Mouse (Mus musculus) heart, embryonic 11.5 days (tissue): ENCODE results near the gene Dusp16. TPM values are rescaled to one million over a fixed set of nuclear protein-coding genes. Genes with fewer than 3 reads are reported as not detected.

ENCODE experiments used
- ATAC-seq: fragments of 200-750 bp; cut with Nextera tagmentation; replicated peaks from 2 replicates; pipeline ENCODE4 v1.8.0; 2017; ENCODE audit warnings: moderate library complexity; ENCODE audit not compliant: insufficient number of reproducible peaks, low FRiP score, low TSS enrichment
- H3K27ac ChIP-seq: fragments of 300-500 bp; sonication (generic); 2 replicates; pipeline ENCODE4 v1.5.1; 2014; ENCODE audit warnings: mild to moderate bottlenecking, low read depth, low read length
- H3K27me3 ChIP-seq: fragments of 300-500 bp; sonication (generic); 2 replicates; pipeline ENCODE4 v1.6.1; 2014; ENCODE audit warnings: mild to moderate bottlenecking, low read length, mixed read lengths; ENCODE audit not compliant: control insufficient read depth, insufficient read depth
- H3K36me3 ChIP-seq: fragments of 300-500 bp; sonication (generic); 2 replicates; pipeline ENCODE4 v1.6.1; 2014; ENCODE audit warnings: mild to moderate bottlenecking, low read length, moderate library complexity, mixed read lengths; ENCODE audit not compliant: control insufficient read depth, insufficient read depth
- H3K4me1 ChIP-seq: fragments of 300-500 bp; sonication (generic); 2 replicates; pipeline ENCODE4 v1.6.1; 2014; ENCODE audit warnings: low read length; ENCODE audit not compliant: control insufficient read depth, insufficient read depth
- H3K4me2 ChIP-seq: fragments of 300-500 bp; sonication (generic); 2 replicates; pipeline ENCODE4 v1.6.1; 2014; ENCODE audit warnings: mild to moderate bottlenecking, moderate library complexity
- H3K4me3 ChIP-seq: fragments of 300-500 bp; sonication (generic); 2 replicates; pipeline ENCODE4 v1.5.1; 2014; ENCODE audit warnings: low read depth, low read length
- H3K9ac ChIP-seq: fragments of 300-500 bp; sonication (generic); 2 replicates; pipeline ENCODE4 v1.6.1; 2014; ENCODE audit warnings: mild to moderate bottlenecking, low read depth, low read length, moderate library complexity
- H3K9me3 ChIP-seq: fragments of 300-500 bp; sonication (generic); replicated peaks from 2 replicates; pipeline ENCODE4 v1.6.1; 2016; ENCODE audit warnings: low read length; ENCODE audit not compliant: control insufficient read depth
- WGBS: fragments of 180-500 bp; shearing (Covaris S2); extraction: QIAGEN DNeasy Blood & Tissue Kit; methylation state at CpG from one replicate; pipeline ENCODE4 v1.1.7; 2014; ENCODE audit not compliant: insufficient replicate concordance; 5-methylcytosine and 5-hydroxymethylcytosine counted together
- polyA plus RNA-seq: library from polyadenylated mRNA; unstranded; fragments of >200 nt; fragmentation: Nextera tagmentation; extraction: Ambion mirVana; gene quantifications from 2 replicates; pipeline ENCODE4 v1.2.1, GENCODE M21; 2014

Dusp16 gene
- polyA plus RNA-seq, 1 experiment from 2014 or later: 19.7 TPM

- no peak for ATAC-seq
- Histone ChIP-seq H3K4me1 (peaks cover 18% of the 10 kb centered on the region), H3K9me3 (no peaks in the 10 kb centered on the region), H3K27ac (no peak overlapping the region), H3K4me3 (no peak overlapping the region), H3K27me3 (no peaks in the 10 kb centered on the region), H3K4me2 (no peak overlapping the region), H3K9ac (no peak overlapping the region), H3K36me3 (peaks cover 16% of the 10 kb centered on the region; the same call in 1 of the 2 replicates)
- 78% methylated on average over 5 of the region's 5 CpGs for WGBS
These were observed 73.3 kb downstream of the Dusp16 start for GRCm38 (mm10) chr6:134719156-134719555.

- H3K36me3 ChIP-seq: peaks cover 15% of the 10 kb centered on the region; the same call in 1 of the 2 replicates
- no peak overlapping the region for H3K4me3 ChIP-seq
- no peak overlapping the region for H3K9ac ChIP-seq
- H3K27me3 ChIP-seq: no peaks in the 10 kb centered on the region
- H3K4me1 ChIP-seq: peaks cover 18% of the 10 kb centered on the region
- no peak for ATAC-seq
- 87% methylated on average over 11 of the region's 11 CpGs for WGBS
- no peaks in the 10 kb centered on the region for H3K9me3 ChIP-seq
- no peak overlapping the region for H3K27ac ChIP-seq
- H3K4me2 ChIP-seq: no peak overlapping the region
These were observed 73.8 kb downstream of the Dusp16 start for GRCm38 (mm10) chr6:134718668-134719065.

GRCm38 (mm10) chr6:134717886-134718667, 74.3 kb downstream of the Dusp16 start:
- no peaks in the 10 kb centered on the region for H3K9me3 ChIP-seq
- no peak overlapping the region for H3K27ac ChIP-seq
- no peaks in the 10 kb centered on the region for H3K27me3 ChIP-seq
- WGBS: 90% methylated on average over 20 of the region's 20 CpGs
- no peak for ATAC-seq
- no peak overlapping the region for H3K4me2 ChIP-seq
- H3K4me3 ChIP-seq: no peak overlapping the region
- peaks cover 18% of the 10 kb centered on the region for H3K4me1 ChIP-seq
- H3K36me3 ChIP-seq: peaks cover 14% of the 10 kb centered on the region; the same call in 1 of the 2 replicates
- H3K9ac ChIP-seq: no peak overlapping the region

DNA sequence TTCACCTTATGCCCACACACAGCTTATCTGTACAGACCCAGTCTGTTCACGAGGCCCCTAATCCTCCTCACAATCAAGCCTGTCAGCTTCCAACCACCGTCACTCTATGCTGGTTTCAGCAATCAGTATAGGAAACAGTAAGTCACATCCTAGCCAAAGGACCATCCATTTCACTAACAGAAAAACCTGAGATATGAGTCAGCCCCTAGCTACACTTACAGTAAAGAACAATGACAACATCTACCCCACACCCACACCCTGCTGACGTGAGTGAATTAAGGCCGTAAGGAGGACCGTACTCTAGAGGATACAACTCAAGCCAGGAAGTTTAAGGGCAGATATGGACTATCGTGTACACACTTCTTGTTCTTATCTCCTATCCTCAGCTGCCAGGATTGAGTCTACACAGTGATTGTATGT, 76.2 kb downstream of the Dusp16 start:
- no peak overlapping the region for H3K4me3 ChIP-seq
- peak; percentile 77 for ATAC-seq
- H3K27me3 ChIP-seq: no peaks in the 10 kb centered on the region
- no peaks in the 10 kb centered on the region for H3K9me3 ChIP-seq
- H3K4me2 ChIP-seq: no peak overlapping the region
- H3K36me3 ChIP-seq: 0 out of 2 replicates have a peak, but pooled peaks cover 8% of the 10 kb centered on the region
- no peak overlapping the region for H3K9ac ChIP-seq
- 16% methylated on average over 6 of the region's 6 CpGs for WGBS
- H3K4me1 ChIP-seq: peaks cover 24% of the 10 kb centered on the region
- no peak overlapping the region for H3K27ac ChIP-seq

DNA sequence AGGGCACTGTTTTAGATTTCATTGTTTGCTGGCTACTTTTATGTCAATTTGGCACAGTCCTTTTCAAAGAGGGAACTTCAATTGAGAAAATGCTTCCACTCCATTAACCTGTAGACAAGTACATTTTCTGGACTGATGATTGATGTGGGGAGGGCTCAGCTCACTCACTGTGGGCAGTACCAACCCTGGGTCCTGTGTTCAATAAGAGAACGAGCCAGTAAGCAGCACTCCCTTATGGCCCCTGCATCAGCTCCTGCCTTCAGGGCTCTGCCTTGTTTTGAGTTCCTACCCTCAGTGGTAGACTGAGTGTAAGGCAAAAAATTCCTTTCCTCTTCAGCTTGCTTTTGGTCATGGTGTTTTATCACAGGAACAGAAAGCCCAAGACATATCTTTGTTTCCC, 78.5 kb downstream of the Dusp16 start:
- H3K9ac ChIP-seq: no peak overlapping the region
- no peaks in the 10 kb centered on the region for H3K27me3 ChIP-seq
- H3K9me3 ChIP-seq: no peaks in the 10 kb centered on the region
- H3K27ac ChIP-seq: no peak overlapping the region
- 0 out of 2 replicates have a peak, but pooled peaks cover 6% of the 10 kb centered on the region for H3K36me3 ChIP-seq
- ATAC-seq: no peak
- H3K4me1 ChIP-seq: peaks cover 31% of the 10 kb centered on the region
- no peak overlapping the region for H3K4me2 ChIP-seq
- 68% methylated on average over 1 of the region's 1 CpGs for WGBS
- no peak overlapping the region for H3K4me3 ChIP-seq

DNA sequence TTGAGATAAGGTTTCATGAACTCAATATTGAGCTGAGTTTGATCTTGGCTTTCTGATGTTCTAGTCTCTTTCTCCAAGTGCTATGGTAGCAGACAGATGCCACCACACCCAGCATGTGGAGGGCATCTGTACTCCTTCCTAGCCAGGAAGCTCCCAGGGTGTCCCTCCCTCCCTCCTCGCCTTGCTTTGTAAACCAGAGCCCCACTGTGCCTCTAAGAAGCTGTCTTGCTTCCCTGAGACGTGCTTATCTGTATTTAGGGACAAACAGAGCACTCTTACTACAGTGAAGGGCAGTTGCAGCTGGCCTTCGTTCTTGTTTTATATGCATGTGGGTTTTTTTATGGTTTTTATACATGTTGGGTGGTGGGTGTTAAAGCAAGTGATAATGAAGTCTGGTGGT, 79.1 kb downstream of the Dusp16 start:
- Histone ChIP-seq H3K4me1 (peaks cover 31% of the 10 kb centered on the region), H3K36me3 (0 out of 2 replicates have a peak, but pooled peaks cover 4% of the 10 kb centered on the region), H3K9ac (no peak overlapping the region), H3K4me2 (no peak overlapping the region), H3K27ac (no peak overlapping the region), H3K4me3 (no peak overlapping the region), H3K27me3 (no peaks in the 10 kb centered on the region), H3K9me3 (no peaks in the 10 kb centered on the region)
- WGBS: 37% methylated on average over 3 of the region's 3 CpGs
- ATAC-seq: no peak

GRCm38 (mm10) chr6:134710020-134710419, 82.4 kb downstream of the Dusp16 start:
- no peak for ATAC-seq
- WGBS: 84% methylated on average over 15 of the region's 15 CpGs
- peaks cover 12% of the 10 kb centered on the region for H3K4me1 ChIP-seq
- no peak overlapping the region for H3K9ac ChIP-seq
- H3K27ac ChIP-seq: no peak overlapping the region
- H3K4me2 ChIP-seq: no peak overlapping the region
- H3K27me3 ChIP-seq: no peaks in the 10 kb centered on the region
- no peaks in the 10 kb centered on the region for H3K9me3 ChIP-seq
- H3K4me3 ChIP-seq: no peak overlapping the region
- H3K36me3 ChIP-seq: 0 out of 2 replicates have a peak, but pooled peaks cover under 1% of the 10 kb centered on the region

GRCm38 (mm10) chr6:134706467-134706866, 86.0 kb downstream of the Dusp16 start:
- 82% methylated on average over 4 of the region's 4 CpGs for WGBS
- Histone ChIP-seq H3K4me1 (peaks cover 6% of the 10 kb centered on the region), H3K36me3 (no peaks in the 10 kb centered on the region), H3K27ac (no peak overlapping the region), H3K9ac (no peak overlapping the region), H3K4me3 (no peak overlapping the region), H3K9me3 (no peaks in the 10 kb centered on the region), H3K4me2 (no peak overlapping the region), H3K27me3 (no peaks in the 10 kb centered on the region)
- ATAC-seq: no peak
